Mouse (Mus musculus) thymus, postnatal 0 days (tissue): ENCODE results near the gene Sh2d7. TPM values are rescaled to one million over a fixed set of nuclear protein-coding genes. Genes with fewer than 3 reads are reported as not detected.
A peak's percentile ranks its signal among the peaks of the same experiment; 100 is the strongest.
"Not testable (repeated sequence)": the region's sequence is repeated elsewhere in the genome, so short reads cannot be mapped to it uniquely, and the experiment has no call there.

ENCODE experiments used
- DNase-seq: peaks from one replicate; pipeline ENCODE4 v3.0.0-alpha.2; 2015; ENCODE audit warnings: low spot score
- polyA plus RNA-seq: library from polyadenylated mRNA; unstranded; fragments of >200 nt; fragmentation: Nextera tagmentation; extraction: Ambion mirVana; gene quantifications from 2 replicates; pipeline ENCODE4 v1.2.1, GENCODE M21; 2015

Gene Sh2d7
- polyA plus RNA-seq, 1 experiment from 2014 or later: 0.13 TPM

DNA sequence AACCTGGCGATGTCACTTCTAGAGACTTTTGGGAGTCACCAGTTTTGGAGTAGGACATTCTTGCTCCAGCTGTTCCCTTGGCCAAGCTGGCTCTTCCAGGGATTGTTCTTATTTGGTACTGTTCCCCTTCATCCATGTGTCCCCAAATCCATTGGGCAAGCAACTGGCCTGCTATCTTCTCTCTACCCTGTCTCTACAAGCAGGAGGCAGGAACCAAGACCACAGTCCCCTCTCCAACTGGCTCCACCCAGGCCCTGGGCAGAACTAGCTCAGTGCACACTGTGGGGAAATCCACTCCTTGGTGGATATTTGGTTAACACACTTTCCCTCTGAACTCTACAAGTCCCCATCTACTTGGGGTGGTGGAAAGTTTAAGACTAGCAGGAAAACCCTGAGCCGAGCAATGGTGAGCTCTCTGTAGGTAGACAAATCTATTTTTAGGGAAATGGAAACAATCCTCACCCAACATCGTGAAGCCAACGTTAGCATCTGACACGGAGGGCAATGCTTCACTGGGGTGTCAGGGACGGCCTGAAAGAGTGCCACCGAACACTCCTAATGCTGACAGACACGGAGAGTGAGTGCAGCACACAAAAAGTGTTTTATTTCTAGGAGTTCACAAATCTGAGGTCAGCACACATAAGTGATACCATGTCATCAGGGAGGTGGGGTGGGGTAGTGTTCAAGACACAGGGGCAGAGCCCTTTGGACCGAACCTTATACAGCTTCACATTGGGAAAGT lies 5.6 kb downstream of the Sh2d7 start:
- DNase-seq: no peak

DNA sequence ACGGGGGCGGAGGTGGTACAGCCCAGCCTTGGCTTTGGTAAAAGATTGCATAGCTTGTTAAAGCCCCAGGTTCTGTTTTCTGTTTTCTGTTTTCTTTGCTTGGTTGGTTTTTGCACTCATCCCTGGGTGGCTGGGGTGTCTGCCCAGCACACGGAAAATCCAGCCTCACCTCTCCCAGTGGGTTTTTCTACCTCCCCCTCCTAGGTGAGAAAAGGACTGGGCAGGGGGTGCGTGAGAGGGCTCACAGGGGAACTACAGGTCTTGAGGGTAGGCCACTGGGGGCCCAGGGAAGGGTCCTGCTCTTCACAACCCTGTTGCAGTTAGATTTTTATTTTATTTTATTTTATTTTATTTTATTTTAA lies 6.2 kb downstream of the Sh2d7 start:
- no peak for DNase-seq

DNA sequence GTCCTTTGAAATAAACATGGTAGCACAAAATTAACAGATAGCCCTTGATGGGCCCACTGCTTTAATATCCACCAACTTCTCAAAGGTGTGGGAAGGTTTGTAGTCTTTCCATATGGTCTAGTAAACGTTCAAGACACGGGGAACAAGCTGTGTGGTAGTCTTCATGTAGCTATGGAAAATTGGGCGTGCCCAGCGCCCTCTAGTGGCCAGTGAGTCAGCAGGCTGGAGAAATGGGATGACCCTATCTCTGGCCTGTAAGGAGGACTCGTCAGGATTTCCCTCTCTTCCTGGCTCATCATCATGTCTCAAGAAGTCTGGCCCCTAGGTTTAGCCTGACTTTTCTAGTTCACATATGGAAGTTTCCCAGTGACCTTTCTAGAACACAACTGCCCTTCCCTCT lies 8.8 kb downstream of the Sh2d7 start:
- DNase-seq: peak; percentile 38

DNA sequence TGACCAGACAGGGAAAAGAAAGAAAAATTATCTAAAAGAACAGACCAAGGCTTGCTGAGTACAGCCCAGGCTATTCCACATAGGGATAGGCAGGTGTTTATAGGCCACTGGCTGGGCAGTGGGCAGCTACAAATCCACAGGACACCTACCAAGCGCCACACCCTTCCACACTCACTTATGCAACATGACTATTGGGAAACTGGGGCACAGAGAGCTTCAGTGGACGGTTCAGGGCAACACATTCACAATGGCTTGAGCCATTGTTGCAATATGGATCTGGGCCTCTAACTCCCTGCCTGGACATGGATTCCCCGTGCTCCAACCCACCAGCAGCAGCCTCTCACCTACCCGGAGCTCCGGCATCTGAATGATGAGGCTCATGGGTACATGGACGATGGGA lies 10.6 kb downstream of the Sh2d7 start:
- no peak for DNase-seq

DNA sequence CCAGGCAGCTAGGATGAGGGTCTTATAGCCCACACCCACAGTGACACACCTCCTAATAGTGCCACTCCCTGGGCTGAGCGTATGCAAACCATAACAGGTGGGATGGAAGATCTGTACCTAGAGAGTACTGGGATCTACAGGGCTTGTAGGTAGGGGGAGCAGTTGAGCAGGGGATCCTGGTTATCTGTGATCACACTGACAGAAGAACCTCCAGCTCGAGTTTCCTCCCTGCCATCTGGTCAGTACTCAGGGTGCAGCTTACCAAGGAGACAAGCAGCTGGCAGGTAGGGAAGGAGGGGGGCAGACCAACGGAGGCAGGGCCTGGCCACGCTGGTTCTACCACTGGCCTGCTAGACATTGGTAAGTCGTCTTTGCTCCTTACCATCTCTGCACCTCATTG lies 13.6 kb downstream of the Sh2d7 start:
- peak; percentile 26 for DNase-seq

DNA sequence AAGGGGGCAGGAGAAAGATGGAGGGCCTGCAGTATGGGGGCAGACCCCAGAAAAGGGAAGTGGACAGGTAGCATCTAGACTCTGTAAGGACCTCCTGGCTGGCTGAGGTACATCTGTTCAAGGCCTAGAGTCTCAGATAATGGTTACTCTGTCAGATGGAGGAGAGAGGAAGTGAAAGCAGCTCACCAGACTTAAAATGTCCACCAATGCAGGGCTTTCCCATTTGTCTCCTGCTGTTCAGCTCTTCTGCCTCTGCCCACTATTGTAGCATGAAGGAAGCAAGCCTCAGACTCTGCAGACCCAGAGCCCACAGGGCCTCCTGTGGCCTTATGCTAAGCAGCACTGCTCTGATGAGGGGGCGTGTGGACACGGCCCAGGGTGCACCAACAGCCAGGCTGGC lies 16.3 kb downstream of the Sh2d7 start:
- no peak for DNase-seq

DNA sequence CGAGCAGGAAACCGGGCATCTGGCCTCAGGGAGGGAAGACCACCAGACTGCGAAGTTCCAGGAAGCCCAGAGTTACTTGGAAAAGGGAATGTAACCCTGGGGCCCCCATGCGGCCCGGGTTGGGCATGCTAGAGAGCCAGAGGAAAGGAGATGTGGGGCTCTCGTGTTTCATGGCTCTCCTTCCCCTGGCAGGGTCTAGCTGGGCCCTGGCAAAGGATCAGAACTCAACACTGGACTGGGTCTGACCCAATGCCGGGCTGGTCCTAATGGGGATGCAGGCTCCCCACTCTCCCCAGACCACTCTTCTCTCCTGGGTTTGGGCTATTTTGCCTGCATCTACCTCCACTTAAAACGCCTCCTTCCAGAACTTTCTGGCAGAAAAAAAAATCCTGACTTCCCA lies 19.9 kb downstream of the Sh2d7 start:
- no peak for DNase-seq

DNA sequence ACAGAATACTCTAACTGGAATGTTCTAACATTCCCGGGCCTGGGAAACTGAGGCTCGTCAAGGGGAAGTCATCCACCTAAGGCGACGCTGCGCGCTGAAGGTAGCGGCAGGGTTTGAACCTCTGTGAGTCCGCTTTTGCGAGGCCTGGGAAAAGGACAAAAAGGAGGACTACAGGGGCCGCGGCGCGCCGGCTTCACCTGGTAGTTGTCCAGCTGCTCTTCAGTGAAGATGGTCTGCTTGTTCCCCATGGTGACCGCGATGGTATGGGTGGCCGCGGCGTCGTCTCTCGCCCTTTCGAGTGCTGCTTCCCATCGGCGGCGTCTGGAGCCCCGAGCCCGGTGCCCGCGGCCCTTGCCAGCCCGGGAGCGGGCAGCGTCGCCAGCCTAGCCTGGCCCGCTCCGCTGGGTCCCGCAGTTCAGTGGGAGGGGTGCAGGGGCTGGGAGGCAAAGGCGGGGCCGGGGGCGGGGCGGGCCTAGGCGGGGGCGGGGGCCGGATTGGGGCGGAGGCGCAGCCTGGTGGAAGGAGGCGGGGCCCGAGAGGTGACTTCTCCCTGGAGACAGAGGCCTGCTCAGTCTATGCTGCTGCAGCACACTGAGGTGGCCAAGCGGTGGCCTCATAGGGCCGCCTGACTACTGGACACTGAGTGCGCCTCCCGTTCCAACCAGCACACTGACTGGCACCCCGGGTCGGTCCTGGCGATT lies 21.1 kb downstream of the Sh2d7 start, which contains the start of gene Cib2:
Gene Cib2, minus strand, starts transcription at position 448 of the 701 bp plus-strand sequence.
- peak; percentile 68 for DNase-seq

DNA sequence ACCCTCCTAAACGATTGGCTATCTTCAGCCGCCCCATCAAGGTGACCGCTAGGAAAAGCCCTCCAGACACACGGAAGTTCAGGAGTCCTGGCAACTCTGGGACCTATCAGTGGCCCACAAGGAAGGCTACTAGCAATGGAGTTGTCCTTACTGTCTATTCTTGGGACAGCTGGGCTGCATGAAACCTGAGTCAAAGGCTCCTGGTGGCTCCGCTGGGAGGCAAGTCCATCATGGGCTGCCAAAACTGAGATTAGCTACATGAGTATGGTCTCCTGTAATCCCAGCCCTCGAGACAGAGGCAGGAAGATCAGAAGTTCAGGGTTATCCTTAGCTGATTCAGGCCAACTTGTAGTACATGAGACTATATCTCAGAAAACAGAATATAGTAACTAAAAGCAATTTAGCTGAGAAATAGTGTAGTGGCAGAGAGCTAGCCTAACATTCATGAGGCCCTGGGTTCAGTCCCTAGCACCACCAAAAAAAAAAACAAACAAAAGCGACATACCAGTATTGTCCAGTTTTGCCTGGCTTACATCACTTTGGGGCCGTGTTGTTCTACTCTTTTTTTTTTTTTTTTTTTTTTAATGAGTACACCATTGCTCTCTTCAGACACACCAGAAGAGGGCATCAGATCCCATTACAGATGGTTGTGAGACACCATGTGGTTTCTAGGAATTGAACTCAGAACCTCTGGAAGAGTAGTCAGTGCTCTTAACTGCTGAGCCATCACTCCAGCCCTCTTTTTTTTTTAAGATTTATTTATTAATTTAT lies 22.2 kb downstream of the Sh2d7 start:
- no peak for DNase-seq

DNA sequence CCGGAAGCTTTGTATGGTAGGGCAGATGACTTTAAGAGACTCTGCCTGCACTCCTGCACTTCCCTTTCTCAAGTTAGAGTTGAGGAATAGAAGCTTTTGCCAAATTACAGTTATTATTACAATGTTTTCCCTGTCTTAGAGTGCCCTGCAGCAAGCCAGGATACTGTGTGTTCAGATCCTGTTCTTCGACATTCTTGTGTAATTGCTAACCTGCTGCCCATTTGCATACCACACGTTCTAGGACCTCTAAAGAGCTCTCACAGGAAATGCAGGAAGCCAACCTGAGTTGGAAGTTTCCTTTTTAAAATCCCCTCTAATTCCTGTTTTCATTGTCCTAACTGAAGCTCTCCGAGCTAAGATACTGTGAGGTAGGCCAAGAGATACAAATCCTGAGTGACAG lies 28.2 kb downstream of the Sh2d7 start:
- no peak for DNase-seq

DNA sequence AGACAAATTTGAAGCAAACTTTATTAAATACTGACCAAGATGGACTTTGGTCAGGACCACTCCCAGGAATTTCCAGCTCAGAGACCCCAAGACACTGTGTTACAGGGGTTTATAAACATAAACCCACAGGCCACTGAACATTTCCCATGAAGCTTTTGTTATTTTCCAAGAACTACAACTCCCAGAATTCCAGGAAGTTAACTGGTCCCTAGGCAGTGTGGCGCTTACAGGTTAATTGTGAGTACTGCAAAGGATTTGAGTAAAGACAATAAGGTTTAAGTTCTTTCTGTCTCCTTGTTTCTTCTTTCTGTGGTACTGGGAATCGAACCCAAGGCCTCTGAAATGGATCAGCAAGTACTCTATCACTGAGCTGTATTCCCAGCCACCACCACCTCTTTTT lies 29.9 kb downstream of the Sh2d7 start:
- DNase-seq: no peak

DNA sequence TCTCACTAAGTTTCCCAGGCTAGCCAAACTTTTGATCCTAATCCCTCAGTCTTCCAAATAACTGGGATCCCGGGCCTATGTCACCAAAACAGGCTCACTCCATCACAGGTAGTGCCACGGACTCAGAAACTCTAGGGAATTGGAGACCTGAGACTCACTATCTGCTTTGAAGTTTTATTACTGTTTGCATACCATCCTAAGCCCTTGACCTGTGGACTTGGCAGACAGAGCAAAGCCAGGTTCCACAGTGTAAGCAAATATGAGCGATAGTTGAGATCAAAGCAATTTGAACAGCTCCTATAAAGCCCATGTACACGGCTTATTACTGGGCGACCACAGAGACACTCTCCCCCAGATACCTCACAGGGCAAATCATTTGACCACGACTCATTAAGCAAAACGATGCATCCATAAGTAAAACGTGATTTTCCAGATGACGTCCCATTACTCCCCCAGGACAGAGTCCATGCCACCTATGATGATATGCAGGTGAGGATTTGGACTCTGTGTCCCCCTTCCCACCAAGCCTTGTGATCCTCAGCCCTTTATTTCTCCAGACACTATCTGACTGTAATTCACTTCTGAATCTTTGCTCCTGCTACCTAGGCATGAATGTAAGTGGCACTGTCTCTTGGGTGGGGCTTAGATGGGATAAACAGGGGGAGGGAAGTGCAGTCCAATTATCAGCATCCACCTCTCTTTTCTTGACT lies 32.5 kb downstream of the Sh2d7 start:
- no peak for DNase-seq

DNA sequence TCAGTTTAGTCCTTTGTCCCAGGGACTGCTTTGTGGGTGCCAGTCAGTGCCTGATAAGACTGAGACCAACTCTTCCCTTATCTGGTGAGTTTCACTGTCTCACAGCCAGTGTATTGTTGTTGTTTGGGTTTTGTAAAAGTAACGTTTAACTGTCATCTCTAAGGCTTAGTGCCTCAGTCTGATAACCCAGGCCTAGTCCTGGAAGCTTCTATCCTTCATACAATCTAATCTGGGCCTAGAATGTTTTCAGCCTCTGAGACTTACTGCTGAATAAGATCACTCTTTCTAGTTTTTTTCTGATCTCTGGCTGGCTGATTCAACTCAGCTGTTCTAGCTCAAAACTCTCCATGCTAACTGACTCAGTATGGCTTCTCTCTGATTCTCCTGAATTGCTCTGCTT lies 44.9 kb downstream of the Sh2d7 start:
- DNase-seq: no peak

DNA sequence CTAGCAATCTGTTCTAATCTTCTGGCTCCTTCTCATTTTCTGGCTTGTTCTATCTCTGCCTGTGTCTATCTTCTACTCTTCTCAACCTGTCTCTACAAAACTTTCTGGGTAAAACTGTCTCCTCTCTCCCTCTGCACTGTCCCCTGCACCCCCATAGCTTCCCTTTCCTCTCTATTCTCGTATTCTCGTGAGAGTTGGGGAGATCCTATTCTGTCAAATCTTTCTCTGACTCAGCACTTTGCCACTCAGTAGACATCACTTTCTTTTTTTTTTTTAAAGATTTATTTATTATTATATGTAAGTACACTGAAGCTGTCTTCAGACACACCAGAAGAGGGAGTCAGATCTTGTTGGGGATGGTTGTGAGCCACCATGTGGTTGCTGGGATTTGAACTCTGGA lies 45.3 kb downstream of the Sh2d7 start:
- not testable (repeated sequence) for DNase-seq

DNA sequence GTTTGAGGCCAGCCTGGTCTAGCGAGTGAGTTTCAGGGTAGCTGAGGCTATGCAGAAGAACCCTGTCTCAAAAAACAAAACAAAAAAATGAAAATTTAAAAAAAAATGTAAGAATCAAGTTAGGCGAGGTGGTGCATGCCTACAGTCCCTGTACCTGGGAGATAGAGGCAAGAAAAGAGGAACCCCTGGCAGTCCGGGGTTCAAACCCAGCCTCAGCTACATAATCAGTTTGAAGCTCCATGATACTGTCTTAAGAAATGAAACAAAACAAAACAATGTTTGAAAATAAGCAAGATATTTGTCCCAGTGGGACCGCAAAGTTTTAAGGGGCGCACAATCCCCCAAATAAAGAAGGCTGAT lies 47.0 kb downstream of the Sh2d7 start:
- no peak for DNase-seq

DNA sequence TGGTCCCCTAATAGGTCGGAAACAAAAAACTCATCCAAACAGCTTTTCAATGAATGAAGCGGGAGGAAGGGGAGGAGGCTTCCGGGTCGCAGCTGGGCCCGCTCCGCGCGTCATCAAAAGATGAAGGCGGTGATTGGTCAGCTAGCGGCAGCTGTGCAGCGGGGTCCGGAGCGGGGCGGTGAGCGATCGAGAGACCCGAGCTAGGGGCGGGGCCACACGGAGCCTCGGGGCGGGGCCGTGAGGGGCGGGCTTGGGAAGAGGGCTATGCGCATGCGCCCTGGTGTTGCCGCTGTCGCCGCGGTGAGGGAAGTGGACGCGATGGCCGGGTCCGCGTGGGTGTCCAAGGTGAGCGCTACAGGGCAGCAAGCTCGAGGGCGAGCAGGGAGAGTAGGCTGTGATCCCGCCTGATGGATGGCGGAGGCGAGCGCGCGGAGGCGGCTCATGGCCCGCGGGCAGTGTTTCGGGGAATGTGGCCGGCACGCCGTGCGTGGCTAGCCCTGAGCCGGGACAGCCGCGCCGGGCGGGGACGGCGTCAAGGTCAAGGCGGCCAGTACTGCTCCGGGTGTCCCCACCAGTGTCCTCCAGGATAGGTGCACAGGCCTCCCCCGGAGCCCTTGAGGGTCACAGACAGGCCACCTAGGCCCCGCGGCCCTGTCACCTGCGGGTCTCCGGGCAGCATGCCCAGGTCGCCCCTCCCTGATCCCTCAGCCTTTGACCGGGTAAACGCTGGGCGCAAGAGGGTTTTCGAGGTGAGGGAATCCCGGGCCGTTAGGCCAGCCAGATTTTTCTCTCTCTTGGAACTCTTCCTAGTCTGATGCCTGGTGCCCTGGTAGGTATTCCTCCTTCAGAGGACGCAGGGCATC lies 47.6 kb downstream of the Sh2d7 start, which contains the start of gene Idh3a:
Gene Idh3a, plus strand, starts transcription at position 136 of the 863 bp plus-strand sequence.
- DNase-seq: peak; percentile 97

DNA sequence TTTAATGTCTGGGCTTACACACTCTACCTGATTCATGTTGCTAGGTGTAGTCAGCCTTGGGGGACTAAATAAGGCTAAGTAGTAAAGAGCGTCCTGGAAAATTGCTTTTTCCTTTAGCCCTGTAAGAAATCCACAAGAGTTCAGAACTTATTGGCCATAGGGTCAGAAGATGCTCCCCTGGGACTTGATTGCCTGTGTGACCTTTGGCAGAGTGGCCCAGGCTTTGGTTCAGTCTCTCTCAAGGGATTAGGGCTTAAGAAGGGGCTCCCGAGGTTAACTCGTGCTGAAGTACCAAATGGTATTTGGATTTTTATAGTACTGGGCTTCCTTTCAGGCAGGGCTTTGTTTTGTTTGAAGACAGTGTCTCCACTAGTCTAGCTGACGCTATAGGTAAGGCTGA lies 49.1 kb downstream of the Sh2d7 start:
- no peak for DNase-seq

DNA sequence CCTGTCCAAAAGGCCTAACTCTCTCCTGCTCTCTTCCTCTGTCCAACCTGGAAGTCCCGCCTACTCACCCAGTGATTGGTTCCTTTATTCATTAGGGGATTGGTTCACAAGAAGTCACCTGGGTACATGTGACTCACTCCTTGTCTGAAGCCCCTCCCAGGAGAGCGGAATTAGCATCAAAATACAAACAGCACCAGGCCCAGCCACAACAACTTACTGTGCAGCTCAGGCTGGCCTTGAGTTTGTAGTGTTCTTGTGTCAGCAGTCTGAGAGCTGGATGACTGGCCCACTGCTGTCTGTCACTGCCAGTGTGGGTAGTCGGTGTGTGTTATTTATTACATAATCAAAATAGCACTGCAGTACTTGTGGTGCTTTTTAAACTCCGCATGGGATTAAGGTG lies 54.9 kb downstream of the Sh2d7 start:
- not testable (repeated sequence) for DNase-seq
